Mouse (Mus musculus): Measurements from ENCODE around the gene Wsb1. TPM values are rescaled to one million over a fixed set of nuclear protein-coding genes. Genes with fewer than 3 reads are reported as not detected.

Gene Wsb1
- total and polyA plus RNA-seq, 2 experiments from 2014 or later, result 227 to 230 TPM

- no peak overlapping the region for H3K27ac ChIP-seq (ENCODE audit: low read depth, low read length)
- 81% methylated on average over 6 of the region's 6 CpGs for WGBS
- no peaks in the 10 kb centered on the region for H3K36me3 ChIP-seq (ENCODE audit: insufficient read depth, low read length)
- no peak overlapping the region for H3K4me2 ChIP-seq (ENCODE audit: low read depth, low read length, poor library complexity, severe bottlenecking)
- no peak overlapping the region for H3K9ac ChIP-seq (replicated peaks; ENCODE audit: low read length, poor library complexity, severe bottlenecking)
- DNase-seq (ENCODE audit: low spot score) (no peak), ATAC-seq (ENCODE audit: low FRiP score) (no peak)
- no peak overlapping the region for H3K4me3 ChIP-seq (ENCODE audit: low read depth, low read length)
- no peaks in the 10 kb centered on the region for H3K27me3 ChIP-seq (ENCODE audit: insufficient read depth, low read length)
- no peak for TF ChIP-seq CTCF (IDR thresholded peaks at IDR 0.05)
- no peaks in the 10 kb centered on the region for H3K9me3 ChIP-seq (ENCODE audit: low read length)
- H3K4me1 ChIP-seq (ENCODE audit: insufficient read depth, low read length), result 0 out of 2 replicates have a peak, but pooled peaks cover 2% of the 10 kb centered on the region
Measured at GRCm38 (mm10) chr11:79258738-79259137, 4.3 kb upstream of the Wsb1 start.

- H3K4me3 ChIP-seq (ENCODE audit: low read depth, low read length), result peak overlapping the region; percentile 93
- peak overlapping the region; percentile 78 for H3K4me2 ChIP-seq (ENCODE audit: low read depth, low read length, poor library complexity, severe bottlenecking)
- H3K9ac ChIP-seq (replicated peaks; ENCODE audit: low read length, poor library complexity, severe bottlenecking), result peak overlapping the region; percentile 96
- DNase-seq (ENCODE audit: low spot score), result no peak
- H3K9me3 ChIP-seq (ENCODE audit: low read length), result no peaks in the 10 kb centered on the region
- peaks cover 11% of the 10 kb centered on the region; the same call in 1 of the 2 replicates for H3K4me1 ChIP-seq (ENCODE audit: insufficient read depth, low read length)
- TF ChIP-seq CTCF (IDR thresholded peaks at IDR 0.05), result no peak
- H3K27me3 ChIP-seq (ENCODE audit: insufficient read depth, low read length), result no peaks in the 10 kb centered on the region
- H3K27ac ChIP-seq (ENCODE audit: low read depth, low read length), result peak overlapping the region; percentile 97
- H3K36me3 ChIP-seq (ENCODE audit: insufficient read depth, low read length), result peaks cover 6% of the 10 kb centered on the region; the same call in 1 of the 2 replicates
- WGBS, result under 1% methylated on average over 49 of the region's 49 CpGs
- ATAC-seq (ENCODE audit: low FRiP score), result peak; percentile 67
Measured at GRCm38 (mm10) chr11:79253542-79254390, 705 bp downstream of the Wsb1 start.

- 12% methylated on average over 6 of the region's 6 CpGs for WGBS
- H3K27ac ChIP-seq (ENCODE audit: low read depth, low read length), result peak overlapping the region; percentile 97; the same call in 1 of the 2 replicates
Measured at GRCm38 (mm10) chr11:79252881-79253541, 1.5 kb downstream of the Wsb1 start.

GRCm38 (mm10) chr11:79239024-79239423 lies 15.4 kb downstream of the Wsb1 start:
- peaks cover 38% of the 10 kb centered on the region for H3K36me3 ChIP-seq (ENCODE audit: insufficient read depth, low read length)
- H3K4me2 ChIP-seq (ENCODE audit: low read depth, low read length, poor library complexity, severe bottlenecking), result no peak overlapping the region
- H3K4me3 ChIP-seq (ENCODE audit: low read depth, low read length), result no peak overlapping the region
- no peak overlapping the region for H3K9ac ChIP-seq (replicated peaks; ENCODE audit: low read length, poor library complexity, severe bottlenecking)
- H3K27me3 ChIP-seq (ENCODE audit: insufficient read depth, low read length), result no peaks in the 10 kb centered on the region
- TF ChIP-seq CTCF (IDR thresholded peaks at IDR 0.05), result no peak
- WGBS, result 98% methylated on average over 7 of the region's 7 CpGs
- no peak for DNase-seq (ENCODE audit: low spot score)
- H3K9me3 ChIP-seq (ENCODE audit: low read length), result no peaks in the 10 kb centered on the region
- no peaks in the 10 kb centered on the region for H3K4me1 ChIP-seq (ENCODE audit: insufficient read depth, low read length)
- no peak for ATAC-seq (ENCODE audit: low FRiP score)
- no peak overlapping the region for H3K27ac ChIP-seq (ENCODE audit: low read depth, low read length)

More at GRCm38 (mm10) chr11:79252881-79253541, 1.5 kb downstream of the Wsb1 start:
- Histone ChIP-seq H3K4me2 (ENCODE audit: low read depth, low read length, poor library complexity, severe bottlenecking) (peak overlapping the region; percentile 78), H3K27me3 (ENCODE audit: insufficient read depth, low read length) (no peaks in the 10 kb centered on the region), H3K4me1 (ENCODE audit: insufficient read depth, low read length) (peaks cover 11% of the 10 kb centered on the region; the same call in 1 of the 2 replicates), H3K9ac (replicated peaks; ENCODE audit: low read length, poor library complexity, severe bottlenecking) (peak overlapping the region; percentile 96), H3K36me3 (ENCODE audit: insufficient read depth, low read length) (peaks cover 6% of the 10 kb centered on the region; the same call in 1 of the 2 replicates), H3K9me3 (ENCODE audit: low read length) (no peaks in the 10 kb centered on the region), H3K4me3 (ENCODE audit: low read depth, low read length) (peak overlapping the region; percentile 93)
- ATAC-seq (ENCODE audit: low FRiP score) (no peak), DNase-seq (ENCODE audit: low spot score) (peak; percentile 8)
- TF ChIP-seq CTCF (IDR thresholded peaks at IDR 0.05), result no peak

GRCm38 (mm10) chr11:79238398-79238752 lies 16.1 kb downstream of the Wsb1 start:
- no peak overlapping the region for H3K9ac ChIP-seq (replicated peaks; ENCODE audit: low read length, poor library complexity, severe bottlenecking)
- H3K27ac ChIP-seq (ENCODE audit: low read depth, low read length), result peak overlapping the region; percentile 19; the same call in 1 of the 2 replicates
- no peaks in the 10 kb centered on the region for H3K9me3 ChIP-seq (ENCODE audit: low read length)
- no peak overlapping the region for H3K4me3 ChIP-seq (ENCODE audit: low read depth, low read length)
- no peak for TF ChIP-seq CTCF (IDR thresholded peaks at IDR 0.05)
- WGBS, result 18% methylated on average over 1 of the region's 1 CpGs
- ATAC-seq (ENCODE audit: low FRiP score) (no peak), DNase-seq (ENCODE audit: low spot score) (peak; percentile 71)
- no peaks in the 10 kb centered on the region for H3K27me3 ChIP-seq (ENCODE audit: insufficient read depth, low read length)
- peaks cover 38% of the 10 kb centered on the region for H3K36me3 ChIP-seq (ENCODE audit: insufficient read depth, low read length)
- no peak overlapping the region for H3K4me2 ChIP-seq (ENCODE audit: low read depth, low read length, poor library complexity, severe bottlenecking)
- no peaks in the 10 kb centered on the region for H3K4me1 ChIP-seq (ENCODE audit: insufficient read depth, low read length)

Measured in midbrain, postnatal 0 days (tissue).